Mouse (Mus musculus) stomach, postnatal 0 days (tissue): ENCODE data around the gene Ube2g2. TPM values are rescaled to one million over a fixed set of nuclear protein-coding genes. Genes with fewer than 3 reads are reported as not detected.
A peak's percentile ranks its signal among the peaks of the same experiment; 100 is the strongest.

Source experiments
- microRNA counts: library from miRNA; unstranded; fragments of <30 nt; microRNA quantifications from one replicate; lab custom pipeline; 2015
- microRNA-seq: library from miRNA; unstranded; fragments of <30 nt; microRNA quantifications from one replicate; pipeline ENCODE4, GENCODE M21; 2016
- polyA plus RNA-seq: library from polyadenylated mRNA; unstranded; fragments of >200 nt; fragmentation: Nextera tagmentation; extraction: Ambion mirVana; gene quantifications from 2 replicates; pipeline ENCODE4 v1.2.1, GENCODE M21; 2015

The Ube2g2 gene
- polyA plus RNA-seq, 1 experiment from 2014 or later = 54.5 TPM

MicroRNAs encoded within 50 kb of the gene (microRNA counts, 519-probe panel; counts per million panel counts)
- microRNA mmu-miR-1930 (lab: Ali Mortazavi, UCI) = not detected

Small RNA genes within 50 kb of the gene (microRNA-seq; reads per million reads assigned to microRNA genes)
- 4.8 reads per million, percentile 7 among the genes with 10 or more reads in this experiment for gene Mir1930

Other genes starting within 250 kb of the Ube2g2 start
- gene Adarb1, start 204.0 kb upstream of the Ube2g2 start, polyA plus RNA-seq = 5.6 and 6.9 TPM in 2 replicates
- 25.2 and 28.8 TPM in 2 replicates for gene Fam207a, start 106.5 kb upstream of the Ube2g2 start, polyA plus RNA-seq
- gene Itgb2, start 92.0 kb upstream of the Ube2g2 start, polyA plus RNA-seq = 1.3 TPM in 2 replicates
- gene Pttg1ip, start 40.6 kb upstream of the Ube2g2 start, polyA plus RNA-seq = 278 and 317 TPM in 2 replicates
- gene Sumo3, start 16.2 kb upstream of the Ube2g2 start, polyA plus RNA-seq = 232 and 239 TPM in 2 replicates
- gene Gm49325, start 16.1 kb upstream of the Ube2g2 start, polyA plus RNA-seq = 12.6 and 17.3 TPM in 2 replicates
- gene Tspear, start 64.3 kb downstream of the Ube2g2 start, polyA plus RNA-seq = 0.67 and 0.74 TPM in 2 replicates
- gene Gm19402, start 68.5 kb downstream of the Ube2g2 start, polyA plus RNA-seq = not detected in 2 replicates
- not detected in 2 replicates for gene Gm9508, start 75.0 kb downstream of the Ube2g2 start, polyA plus RNA-seq
- not detected in 2 replicates for gene Gm10272, start 84.4 kb downstream of the Ube2g2 start, polyA plus RNA-seq
- gene Gm10024, start 89.2 kb downstream of the Ube2g2 start, polyA plus RNA-seq = 0.18 TPM in 1 of 2 replicates, not detected in the other
- gene Gm10142, start 93.5 kb downstream of the Ube2g2 start, polyA plus RNA-seq = 0.56 and 0.64 TPM in 2 replicates
- gene Krtap12-1, start 98.3 kb downstream of the Ube2g2 start, polyA plus RNA-seq = 3.2 and 4.5 TPM in 2 replicates
- gene Gm10100, start 104.2 kb downstream of the Ube2g2 start, polyA plus RNA-seq = not detected in 2 replicates
- not detected in 2 replicates for gene Gm18596, start 120.4 kb downstream of the Ube2g2 start, polyA plus RNA-seq
- not detected in 2 replicates for gene Gm9736, start 129.1 kb downstream of the Ube2g2 start, polyA plus RNA-seq
- gene Gm3233, start 137.4 kb downstream of the Ube2g2 start, polyA plus RNA-seq = not detected in 2 replicates
- gene Gm3238, start 149.1 kb downstream of the Ube2g2 start, polyA plus RNA-seq = not detected in 2 replicates
- not detected in 2 replicates for gene Gm7138, start 154.7 kb downstream of the Ube2g2 start, polyA plus RNA-seq
- gene Gm3250, start 160.3 kb downstream of the Ube2g2 start, polyA plus RNA-seq = not detected in 2 replicates
- gene Gm7137, start 165.9 kb downstream of the Ube2g2 start, polyA plus RNA-seq = not detected in 2 replicates
- gene Gm9639, start 172.8 kb downstream of the Ube2g2 start, polyA plus RNA-seq = not detected in 2 replicates
- not detected in 2 replicates for gene Gm19668, start 176.9 kb downstream of the Ube2g2 start, polyA plus RNA-seq
- gene Gm9507, start 189.6 kb downstream of the Ube2g2 start, polyA plus RNA-seq = not detected in 2 replicates
- gene Gm2696, start 192.4 kb downstream of the Ube2g2 start, polyA plus RNA-seq = not detected in 2 replicates
- not detected in 2 replicates for gene Krtap10-4, start 204.8 kb downstream of the Ube2g2 start, polyA plus RNA-seq
- gene Krtap10-10, start 213.7 kb downstream of the Ube2g2 start, polyA plus RNA-seq = not detected in 2 replicates
- gene Gm36176, start 224.5 kb downstream of the Ube2g2 start, polyA plus RNA-seq = not detected in 2 replicates
- gene Gm10318, start 230.6 kb downstream of the Ube2g2 start, polyA plus RNA-seq = not detected in 2 replicates
- gene Gm3285, start 239.7 kb downstream of the Ube2g2 start, polyA plus RNA-seq = not detected in 2 replicates